Mouse (Mus musculus) heart, embryonic 14.5 days (tissue): ENCODE measurements around the gene Myh10. TPM values are rescaled to one million over a fixed set of nuclear protein-coding genes. Genes with fewer than 3 reads are reported as not detected.

ENCODE experiments used
- ATAC-seq: fragments of 200-750 bp; cut with Nextera tagmentation; 2 replicates; pipeline ENCODE4 v1.8.0; 2017; ENCODE audit warnings: low read depth, moderate TSS enrichment; ENCODE audit not compliant: insufficient number of reproducible peaks, insufficient read depth, low FRiP score
- H3K27ac ChIP-seq, 2 experiments: fragments of 200-500 bp in 1 of 2; fragments of 300-500 bp in 1 of 2; sonication (generic) in 1 of 2; replicated peaks in 1 of 2; 2 replicates each; pipeline ENCODE4 v1.5.1; 2012 to 2014; ENCODE audit warnings: low read depth in 2 of 2, low read length in 2 of 2, control low read depth in 1 of 2, mild to moderate bottlenecking in 1 of 2, mixed read lengths in 1 of 2; ENCODE audit not compliant: control insufficient read depth in 1 of 2, insufficient read depth in 1 of 2
- H3K27me3 ChIP-seq: fragments of 300-500 bp; sonication (generic); 2 replicates; pipeline ENCODE4 v1.6.1; 2014; ENCODE audit warnings: mild to moderate bottlenecking, low read length, control low read depth; ENCODE audit not compliant: control insufficient read depth, insufficient read depth
- H3K36me3 ChIP-seq: fragments of 300-500 bp; sonication (generic); 2 replicates; pipeline ENCODE4 v1.6.1; 2014; ENCODE audit warnings: mild to moderate bottlenecking, control low read depth, low read length, mixed read lengths; ENCODE audit not compliant: control insufficient read depth, insufficient read depth
- H3K4me1 ChIP-seq, 2 experiments: fragments of 200-500 bp in 1 of 2; fragments of 300-500 bp in 1 of 2; sonication (generic) in 1 of 2; 2 replicates each; pipeline ENCODE4 v1.6.1; 2012 to 2014; ENCODE audit warnings: low read length in 2 of 2, control low read depth in 1 of 2, mixed read lengths in 1 of 2; ENCODE audit not compliant: control insufficient read depth in 2 of 2, insufficient read depth in 2 of 2
- H3K4me2 ChIP-seq: fragments of 300-500 bp; sonication (generic); 2 replicates; pipeline ENCODE4 v1.6.1; 2014; ENCODE audit warnings: mild to moderate bottlenecking, low read length
- H3K4me3 ChIP-seq, 2 experiments: fragments of 200-500 bp in 1 of 2; fragments of 300-500 bp in 1 of 2; sonication (generic) in 1 of 2; 2 replicates each; pipeline ENCODE4 v1.5.1; 2012 to 2014; ENCODE audit warnings: low read length in 2 of 2, mild to moderate bottlenecking in 2 of 2, control low read depth in 1 of 2, low read depth in 1 of 2, moderate library complexity in 1 of 2; ENCODE audit not compliant: control insufficient read depth in 1 of 2, insufficient read depth in 1 of 2
- H3K9ac ChIP-seq: fragments of 300-500 bp; sonication (generic); 2 replicates; pipeline ENCODE4 v1.6.1; 2014; ENCODE audit warnings: mild to moderate bottlenecking, low read length
- H3K9me3 ChIP-seq: fragments of 300-500 bp; sonication (generic); 2 replicates; pipeline ENCODE4 v1.6.1; 2016; ENCODE audit warnings: low read length, control low read depth; ENCODE audit not compliant: control insufficient read depth
- WGBS: fragments of 180-500 bp; shearing (Covaris S2); extraction: QIAGEN DNeasy Blood & Tissue Kit; methylation state at CpG from one replicate; pipeline ENCODE4 v1.1.7; 2014; 5-methylcytosine and 5-hydroxymethylcytosine counted together
- polyA plus RNA-seq: library from polyadenylated mRNA; unstranded; fragments of >200 nt; fragmentation: Nextera tagmentation; extraction: Ambion mirVana; gene quantifications from 2 replicates; pipeline ENCODE4 v1.2.1, GENCODE M21; 2014

Myh10 gene
- polyA plus RNA-seq, 1 experiment from 2014 or later, result 122 TPM

GRCm38 (mm10) chr11:68764622-68765021, 73.3 kb downstream of the Myh10 start:
- Histone ChIP-seq H3K36me3 (peaks cover 100% of the 10 kb centered on the region), H3K27ac (0 out of 4 replicates have a peak overlapping the region, but pooled peaks of 1 of the 2 experiments have one; percentile 5), H3K9me3 (no peaks in the 10 kb centered on the region), H3K27me3 (no peaks in the 10 kb centered on the region), H3K4me2 (no peak overlapping the region), H3K4me1 (peaks cover 0 to 9% of the 10 kb centered on the region in 2 experiments; a peak in 2 of 4 replicates), H3K9ac (no peak overlapping the region), H3K4me3 (no peak overlapping the region)
- WGBS, result 59% methylated on average over 3 of the region's 3 CpGs
- ATAC-seq, result no peak

GRCm38 (mm10) chr11:68767762-68768542, 76.6 kb downstream of the Myh10 start:
- Histone ChIP-seq H3K36me3 (peaks cover 100% of the 10 kb centered on the region), H3K4me2 (no peak overlapping the region), H3K9ac (no peak overlapping the region), H3K4me3 (no peak overlapping the region), H3K27me3 (no peaks in the 10 kb centered on the region), H3K9me3 (no peaks in the 10 kb centered on the region), H3K4me1 (0 out of 4 replicates have a peak, but pooled peaks cover 0 to 2% of the 10 kb centered on the region in 2 experiments), H3K27ac (no peak overlapping the region)
- no peak for ATAC-seq
- 88% methylated on average over 10 of the region's 10 CpGs for WGBS

- Histone ChIP-seq H3K4me3 (no peak overlapping the region), H3K4me1 (no peaks in the 10 kb centered on the region), H3K36me3 (peaks cover 100% of the 10 kb centered on the region), H3K9ac (no peak overlapping the region), H3K4me2 (no peak overlapping the region), H3K27me3 (no peaks in the 10 kb centered on the region), H3K9me3 (no peaks in the 10 kb centered on the region), H3K27ac (no peak overlapping the region)
- ATAC-seq, result no peak
- 92% methylated on average over 9 of the region's 9 CpGs for WGBS
Measured at GRCm38 (mm10) chr11:68769770-68770510, 78.6 kb downstream of the Myh10 start.

GRCm38 (mm10) chr11:68776147-68776655, 84.8 kb downstream of the Myh10 start:
- peaks cover 98% of the 10 kb centered on the region for H3K36me3 ChIP-seq
- H3K9me3 ChIP-seq, result no peaks in the 10 kb centered on the region
- H3K27ac ChIP-seq, result no peak overlapping the region
- H3K4me1 ChIP-seq, result peaks cover 15 to 22% of the 10 kb centered on the region in 2 experiments
- no peak overlapping the region for H3K4me2 ChIP-seq
- H3K27me3 ChIP-seq, result no peaks in the 10 kb centered on the region
- H3K4me3 ChIP-seq, result no peak overlapping the region
- no peak for ATAC-seq
- WGBS, result 71% methylated on average over 7 of the region's 7 CpGs
- H3K9ac ChIP-seq, result no peak overlapping the region; the same call in 1 of the 2 replicates

GRCm38 (mm10) chr11:68777933-68778332, 86.6 kb downstream of the Myh10 start:
- Histone ChIP-seq H3K9ac (no peak overlapping the region), H3K36me3 (peaks cover 98% of the 10 kb centered on the region)

GRCm38 (mm10) chr11:68778855-68779254, 87.5 kb downstream of the Myh10 start:
- Histone ChIP-seq H3K27ac (no peak overlapping the region), H3K27me3 (no peaks in the 10 kb centered on the region), H3K36me3 (peaks cover 98% of the 10 kb centered on the region), H3K9ac (no peak overlapping the region), H3K4me2 (no peak overlapping the region), H3K9me3 (no peaks in the 10 kb centered on the region), H3K4me3 (no peak overlapping the region), H3K4me1 (peaks cover 15 to 26% of the 10 kb centered on the region in 2 experiments)
- no peak for ATAC-seq

More at GRCm38 (mm10) chr11:68777933-68778332, 86.6 kb downstream of the Myh10 start:
- WGBS, result 70% methylated on average over 11 of the region's 11 CpGs
- Histone ChIP-seq H3K27me3 (no peaks in the 10 kb centered on the region), H3K4me2 (no peak overlapping the region), H3K27ac (no peak overlapping the region), H3K4me1 (peaks cover 15 to 26% of the 10 kb centered on the region in 2 experiments), H3K9me3 (no peaks in the 10 kb centered on the region), H3K4me3 (no peak overlapping the region)
- no peak for ATAC-seq

GRCm38 (mm10) chr11:68779735-68780465, 88.5 kb downstream of the Myh10 start:
- Histone ChIP-seq H3K27ac (peak overlapping the region; percentile 56 to 86), H3K36me3 (peaks cover 98% of the 10 kb centered on the region), H3K9ac (peak overlapping the region; percentile 54; the same call in 1 of the 2 replicates), H3K27me3 (no peaks in the 10 kb centered on the region), H3K4me3 (no peak overlapping the region), H3K4me2 (peak overlapping the region; percentile 24; the same call in 1 of the 2 replicates), H3K9me3 (no peaks in the 10 kb centered on the region), H3K4me1 (peaks cover 15 to 26% of the 10 kb centered on the region in 2 experiments)
- 34% methylated on average over 10 of the region's 10 CpGs for WGBS
- ATAC-seq, result no peak; the same call in 1 of the 2 replicates
